Mouse (Mus musculus) CH12.LX (cell line): ENCODE data around the gene Oas3. TPM values are rescaled to one million over a fixed set of nuclear protein-coding genes. Genes with fewer than 3 reads are reported as not detected.

Source experiments
- DNase-seq: peaks from one replicate; pipeline ENCODE4 v3.0.0-alpha.2; 2013; ENCODE audit errors: extremely low read depth
- H3K27ac ChIP-seq: 2 replicates; pipeline ENCODE4 v1.5.1; 2012; ENCODE audit warnings: low read depth, mild to moderate bottlenecking, control low read depth, moderate library complexity; ENCODE audit not compliant: insufficient read depth
- H3K27me3 ChIP-seq: replicated peaks from 2 replicates; pipeline ENCODE3; 2012; ENCODE audit warnings: inconsistent platforms
- H3K36me3 ChIP-seq, 2 experiments: replicated peaks in 1 of 2; 2 replicates each; pipeline versions ENCODE3 to v1.6.1; 2012; ENCODE audit warnings: inconsistent platforms in 1 of 2, low read length in 1 of 2, mild to moderate bottlenecking in 1 of 2, mixed read lengths in 1 of 2, moderate library complexity in 1 of 2; ENCODE audit not compliant: control insufficient read depth in 1 of 2, insufficient read depth in 1 of 2
- H3K4me1 ChIP-seq, 2 experiments: 2 replicates each; pipeline ENCODE4 v1.6.1; 2012; ENCODE audit warnings: inconsistent platforms in 1 of 2, moderate library complexity in 1 of 2; ENCODE audit not compliant: insufficient read depth in 2 of 2, control insufficient read depth in 1 of 2
- H3K4me2 ChIP-seq: 2 replicates; pipeline ENCODE4 v1.6.1; 2012; ENCODE audit warnings: low read depth, mild to moderate bottlenecking, control low read depth; ENCODE audit not compliant: poor library complexity, insufficient read depth, severe bottlenecking
- H3K4me3 ChIP-seq, 3 experiments: fragments of 150-350 bp in 1 of 3; sonication (generic) in 1 of 3; replicated peaks in 1 of 3; 2 replicates each; pipeline versions ENCODE3 to v1.5.1; 2011 to 2012; ENCODE audit warnings: low read depth in 2 of 3, low read length in 2 of 3, mild to moderate bottlenecking in 2 of 3, moderate library complexity in 2 of 3, control low read depth in 1 of 3, improper control_type of control experiment in 1 of 3, inconsistent platforms in 1 of 3, mixed read lengths in 1 of 3; ENCODE audit not compliant: poor library complexity in 1 of 3
- H3K79me2 ChIP-seq: replicated peaks from 2 replicates; pipeline ENCODE4 v1.6.1; 2012; ENCODE audit warnings: mild to moderate bottlenecking, moderate library complexity; ENCODE audit not compliant: control insufficient read depth, poor library complexity, insufficient read depth, severe bottlenecking; ENCODE audit errors: extremely low read depth
- H3K9ac ChIP-seq: 2 replicates; pipeline ENCODE4 v1.6.1; 2012; ENCODE audit warnings: low read depth, mild to moderate bottlenecking, control low read depth, moderate library complexity; ENCODE audit not compliant: insufficient read depth
- H3K9me3 ChIP-seq: replicated peaks from 2 replicates; pipeline ENCODE3; 2012; ENCODE audit warnings: low read length, inconsistent platforms, mixed read lengths
- BHLHE40 ChIP-seq: IDR thresholded peaks from 2 replicates; pipeline ENCODE4 v1.6.1; 2011; ENCODE audit warnings: mild to moderate bottlenecking, low read depth, low read length, improper control_type of control experiment
- CHD1 ChIP-seq: IDR thresholded peaks from 2 replicates; pipeline ENCODE4 v1.6.1; 2012; ENCODE audit warnings: low read depth, low read length, improper control_type of control experiment, inconsistent platforms
- CHD2 ChIP-seq: IDR thresholded peaks from 2 replicates; pipeline ENCODE4 v1.6.1; 2011; ENCODE audit warnings: low read length, improper control_type of control experiment
- EP300 ChIP-seq: IDR thresholded peaks from 2 replicates; pipeline ENCODE4 v1.6.1; 2011; ENCODE audit warnings: low read length, improper control_type of control experiment
- ETS1 ChIP-seq: conservative IDR thresholded peaks from 2 replicates; pipeline ENCODE4 v1.6.1; 2012; ENCODE audit warnings: low read depth, mild to moderate bottlenecking, inconsistent platforms, low read length, improper control_type of control experiment, moderate library complexity
- JUN ChIP-seq: IDR thresholded peaks from 2 replicates; pipeline ENCODE4 v1.6.1; 2011; ENCODE audit warnings: low read depth, mild to moderate bottlenecking, low read length, improper control_type of control experiment, moderate library complexity; ENCODE audit not compliant: insufficient read depth
- KAT2A ChIP-seq: IDR thresholded peaks from 2 replicates; pipeline ENCODE4 v1.6.1; 2012; ENCODE audit warnings: low read length, improper control_type of control experiment, inconsistent platforms; ENCODE audit not compliant: insufficient replicate concordance
- MAX ChIP-seq: IDR thresholded peaks from 2 replicates; pipeline ENCODE4 v1.6.1; 2011; ENCODE audit warnings: low read length, improper control_type of control experiment
- POLR2AphosphoS2 ChIP-seq: IDR thresholded peaks from 2 replicates; pipeline ENCODE4 v1.6.1; 2011; ENCODE audit warnings: low read depth, low read length, improper control_type of control experiment
- SIN3A ChIP-seq: IDR thresholded peaks from 2 replicates; pipeline ENCODE4 v1.6.1; 2012; ENCODE audit warnings: low read length, improper control_type of control experiment, inconsistent platforms
- TBP ChIP-seq: conservative IDR thresholded peaks from 2 replicates; pipeline ENCODE4 v1.6.1; 2011; ENCODE audit warnings: low read depth, low read length, improper control_type of control experiment
- dilution Hi-C: fragments of 300-500 bp; cut with MboI; formaldehyde crosslinking; loops from 2 replicates; pipeline ENCODE4 v1.14.3; 2020; ENCODE audit warnings: low sequenced_read_pairs; ENCODE audit not compliant: extremely low pct_unique_long_range_greater_than_20kb, extremely low pct_ligation_motif_present
- in situ Hi-C: fragments of 300-500 bp; cut with MboI; formaldehyde crosslinking; loops from 3 replicates; pipeline ENCODE4 v1.14.3; 2019; ENCODE audit warnings: low sequenced_read_pairs, low pct_ligation_motif_present, low pct_unique_long_range_greater_than_20kb, mixed read lengths
- polyA plus RNA-seq: library from polyadenylated mRNA; unstranded; fragments of >175 nt; gene quantifications from 2 replicates; pipeline ENCODE4 v1.2.1, GENCODE M21; 2012; ENCODE audit warnings: low read depth; ENCODE audit not compliant: insufficient read length
- total RNA-seq, 2 experiments: library from RNA; depleted of rRNA; stranded (reverse); fragments of 300-350 nt in 1 of 2; fragments of >200 nt in 1 of 2; gene quantifications; 2 replicates each; pipeline ENCODE4 v1.2.3; 2012 to 2014

Gene Oas3
- total and polyA plus RNA-seq, 3 experiments: 0.30 TPM; not detected in 2

DNA sequence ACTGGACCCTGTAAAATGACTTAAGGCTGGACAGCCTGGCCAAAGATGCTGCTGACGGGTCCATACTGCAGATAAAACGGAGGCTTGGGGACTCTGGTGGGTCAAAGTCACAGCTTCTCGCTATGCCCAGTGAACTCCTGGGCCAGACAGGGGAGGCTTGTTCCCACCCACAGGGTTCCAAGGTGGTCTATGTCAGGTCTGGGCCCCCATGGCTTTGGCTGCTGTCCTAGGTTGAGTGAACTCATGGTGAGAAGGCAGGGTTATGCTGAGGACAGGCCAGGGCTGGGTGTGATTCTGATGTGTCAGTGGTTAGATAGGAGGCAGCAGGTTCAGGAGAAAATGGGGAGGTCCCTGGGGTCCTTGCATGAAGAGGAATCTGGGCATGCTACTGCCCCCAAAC lies 73.8 kb downstream of the Oas3 start:
- Histone ChIP-seq H3K27ac (no peak overlapping the region), H3K9ac (no peak overlapping the region), H3K4me2 (no peak overlapping the region), H3K79me2 (no peaks in the 10 kb centered on the region), H3K9me3 (no peaks in the 10 kb centered on the region), H3K4me1 (peaks cover 14 to 78% of the 10 kb centered on the region in 2 experiments), H3K4me3 (no peak overlapping the region), H3K36me3 (no peaks in the 10 kb centered on the region), H3K27me3 (no peaks in the 10 kb centered on the region)
- DNase-seq: no peak
- dilution Hi-C loops: no loop called here
- no peak for TF ChIP-seq SIN3A
- TF ChIP-seq POLR2AphosphoS2: no peak
- TF ChIP-seq ETS1: no peak
- TF ChIP-seq TBP: no peak
- TF ChIP-seq MAX: no peak
- TF ChIP-seq JUN: no peak
- TF ChIP-seq KAT2A: no peak
- TF ChIP-seq EP300: no peak
- TF ChIP-seq BHLHE40: no peak
- no peak for TF ChIP-seq CHD2
- TF ChIP-seq CHD1: no peak
- in situ Hi-C loops: loop anchor here (25.0 kb wide), 1 partner anchor 191 kb away; the partner anchor contains the start of genes Plbd2 and Slc8b1

Other genes with a start within 250 kb of the Oas3 start
- gene Tpcn1, start 189.0 kb downstream of the Oas3 start, total RNA-seq (2012; rRNA removed): 1.9 and 2.2 TPM in 2 replicates
- gene Tpcn1, start 189.0 kb downstream of the Oas3 start, total RNA-seq (2014; rRNA removed): 0.90 and 1.0 TPM in 2 replicates
- 4.2 and 5.4 TPM in 2 replicates for gene Tpcn1, start 189.0 kb downstream of the Oas3 start, polyA plus RNA-seq
- gene Iqcd, start 188.6 kb downstream of the Oas3 start, total RNA-seq (2012; rRNA removed): 0.25 and 0.59 TPM in 2 replicates
- not detected in 2 replicates for gene Iqcd, start 188.6 kb downstream of the Oas3 start, total RNA-seq (2014; rRNA removed)
- gene Iqcd, start 188.6 kb downstream of the Oas3 start, polyA plus RNA-seq: 0.35 and 0.77 TPM in 2 replicates
- gene Rita1, start 165.1 kb downstream of the Oas3 start, total RNA-seq (2012; rRNA removed): 6.3 and 7.3 TPM in 2 replicates
- 6.2 and 7.3 TPM in 2 replicates for gene Rita1, start 165.1 kb downstream of the Oas3 start, total RNA-seq (2014; rRNA removed)
- gene Rita1, start 165.1 kb downstream of the Oas3 start, polyA plus RNA-seq: 10.2 and 10.8 TPM in 2 replicates
- gene Ddx54, start 164.9 kb downstream of the Oas3 start, total RNA-seq (2012; rRNA removed): 83.6 and 93.6 TPM in 2 replicates
- gene Ddx54, start 164.9 kb downstream of the Oas3 start, total RNA-seq (2014; rRNA removed): 56.6 and 63.7 TPM in 2 replicates
- 91.8 and 96.8 TPM in 2 replicates for gene Ddx54, start 164.9 kb downstream of the Oas3 start, polyA plus RNA-seq
- not detected in 2 replicates for gene Cfap73, start 143.4 kb downstream of the Oas3 start, total RNA-seq (2012; rRNA removed)
- not detected in 2 replicates for gene Cfap73, start 143.4 kb downstream of the Oas3 start, total RNA-seq (2014; rRNA removed)
- gene Cfap73, start 143.4 kb downstream of the Oas3 start, polyA plus RNA-seq: 0.26 TPM in 1 of 2 replicates, not detected in the other
- gene Rasal1, start 128.8 kb downstream of the Oas3 start, total RNA-seq (2012; rRNA removed): 15.6 and 17.7 TPM in 2 replicates
- gene Rasal1, start 128.8 kb downstream of the Oas3 start, total RNA-seq (2014; rRNA removed): 11.7 TPM in 2 replicates
- 19.6 and 21.4 TPM in 2 replicates for gene Rasal1, start 128.8 kb downstream of the Oas3 start, polyA plus RNA-seq
- gene Dtx1, start 65.7 kb downstream of the Oas3 start, total RNA-seq (2012; rRNA removed): 3.2 and 3.9 TPM in 2 replicates
- 0.30 and 0.98 TPM in 2 replicates for gene Dtx1, start 65.7 kb downstream of the Oas3 start, total RNA-seq (2014; rRNA removed)
- gene Dtx1, start 65.7 kb downstream of the Oas3 start, polyA plus RNA-seq: 2.1 and 2.9 TPM in 2 replicates
- not detected in 2 replicates for gene Oas2, start 27.8 kb downstream of the Oas3 start, total RNA-seq (2012; rRNA removed)
- not detected in 2 replicates for gene Oas2, start 27.8 kb downstream of the Oas3 start, total RNA-seq (2014; rRNA removed)
- not detected in 2 replicates for gene Oas2, start 27.8 kb downstream of the Oas3 start, polyA plus RNA-seq
- gene Oas1e, start 17.9 kb upstream of the Oas3 start, total RNA-seq (2012; rRNA removed): not detected in 2 replicates
- gene Oas1e, start 17.9 kb upstream of the Oas3 start, total RNA-seq (2014; rRNA removed): not detected in 2 replicates
- not detected in 2 replicates for gene Oas1e, start 17.9 kb upstream of the Oas3 start, polyA plus RNA-seq
- gene Oas1c, start 34.9 kb upstream of the Oas3 start, total RNA-seq (2012; rRNA removed): 1.6 and 1.7 TPM in 2 replicates
- 3.6 TPM in 2 replicates for gene Oas1c, start 34.9 kb upstream of the Oas3 start, total RNA-seq (2014; rRNA removed)
- gene Oas1c, start 34.9 kb upstream of the Oas3 start, polyA plus RNA-seq: 3.6 and 4.7 TPM in 2 replicates
- gene Oas1f, start 69.7 kb upstream of the Oas3 start, total RNA-seq (2012; rRNA removed): not detected in 2 replicates
- gene Oas1f, start 69.7 kb upstream of the Oas3 start, total RNA-seq (2014; rRNA removed): not detected in 2 replicates
- gene Oas1f, start 69.7 kb upstream of the Oas3 start, polyA plus RNA-seq: not detected in 2 replicates
- not detected in 2 replicates for gene Oas1h, start 83.8 kb upstream of the Oas3 start, total RNA-seq (2012; rRNA removed)
- gene Oas1h, start 83.8 kb upstream of the Oas3 start, total RNA-seq (2014; rRNA removed): not detected in 2 replicates
- not detected in 2 replicates for gene Oas1h, start 83.8 kb upstream of the Oas3 start, polyA plus RNA-seq
- gene Oas1g, start 110.0 kb upstream of the Oas3 start, total RNA-seq (2012; rRNA removed): 0.17 TPM in 1 of 2 replicates, not detected in the other
- 0.19 TPM in 1 of 2 replicates, not detected in the other for gene Oas1g, start 110.0 kb upstream of the Oas3 start, total RNA-seq (2014; rRNA removed)
- gene Oas1g, start 110.0 kb upstream of the Oas3 start, polyA plus RNA-seq: not detected in 2 replicates
- gene Oas1a, start 129.9 kb upstream of the Oas3 start, total RNA-seq (2012; rRNA removed): 2.6 and 2.7 TPM in 2 replicates
- 1.6 and 1.7 TPM in 2 replicates for gene Oas1a, start 129.9 kb upstream of the Oas3 start, total RNA-seq (2014; rRNA removed)
- 1.1 and 1.3 TPM in 2 replicates for gene Oas1a, start 129.9 kb upstream of the Oas3 start, polyA plus RNA-seq
- gene Oas1d, start 136.9 kb upstream of the Oas3 start, total RNA-seq (2012; rRNA removed): not detected in 2 replicates
- not detected in 2 replicates for gene Oas1d, start 136.9 kb upstream of the Oas3 start, total RNA-seq (2014; rRNA removed)
- not detected in 2 replicates for gene Oas1d, start 136.9 kb upstream of the Oas3 start, polyA plus RNA-seq
- not detected in 2 replicates for gene Rph3a, start 232.4 kb upstream of the Oas3 start, total RNA-seq (2012; rRNA removed)
- gene Rph3a, start 232.4 kb upstream of the Oas3 start, total RNA-seq (2014; rRNA removed): not detected in 2 replicates
- gene Rph3a, start 232.4 kb upstream of the Oas3 start, polyA plus RNA-seq: not detected in 2 replicates